Comparison of ENCODE assay signal across 8 mouse cellular contexts in the genomic region with DNA sequence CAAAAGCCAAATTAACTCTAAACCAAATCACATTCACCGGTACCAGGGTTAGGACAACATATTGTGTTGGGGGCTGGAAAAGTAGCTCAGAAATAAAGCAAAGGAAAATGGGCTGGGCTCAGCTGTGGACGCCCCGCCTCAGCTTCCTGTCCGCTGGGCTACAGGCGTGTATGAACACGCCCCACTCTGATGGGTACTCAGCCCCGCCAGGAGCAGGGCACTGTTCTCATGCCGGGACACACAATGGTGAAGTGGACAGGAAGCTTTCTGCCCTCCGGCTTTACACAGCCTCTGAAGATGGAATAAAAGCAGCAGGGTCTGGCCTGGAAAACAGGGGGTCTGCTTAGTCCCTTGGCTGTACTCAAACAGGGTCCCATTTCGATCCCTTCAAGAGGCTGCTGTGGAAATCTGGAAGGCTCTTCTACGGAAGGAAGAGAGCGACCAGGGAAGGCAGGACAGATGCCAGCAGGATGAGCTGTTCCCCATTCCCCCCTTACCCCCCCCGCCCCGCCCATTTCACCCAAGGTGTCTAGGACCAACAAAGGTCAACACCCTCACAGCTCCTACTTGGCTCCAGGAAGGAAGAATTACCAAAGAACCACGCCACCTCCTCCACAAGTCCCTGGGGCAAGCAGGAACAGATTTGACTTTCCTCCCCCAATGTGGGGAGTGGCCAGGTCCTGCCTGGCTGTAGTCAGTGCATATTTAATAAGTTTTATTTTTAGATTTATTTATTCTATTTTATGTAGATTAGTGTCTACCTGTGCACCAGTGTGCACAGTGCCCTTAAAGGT. TPM values are rescaled to one million over a fixed set of nuclear protein-coding genes. Genes with fewer than 3 reads are reported as not detected.
A peak's percentile ranks its signal among the peaks of the same experiment; 100 is the strongest.
DNase-seq lines count a peak whose midpoint lies in the region; ATAC-seq lines count a peak whose summit lies in the region.

No protein-coding gene starts in this region.

- peaks cover 15% of the 10 kb centered on the region for H3K4me1 ChIP-seq in forebrain, embryonic 11.5 days (replicated peaks; ENCODE audit: control insufficient read depth, insufficient read depth, low read length)
- peaks cover 11% of the 10 kb centered on the region for H3K4me1 ChIP-seq in forebrain, embryonic 14.5 days (ENCODE audit: control insufficient read depth, insufficient read depth, low read length)
- peaks cover 47% of the 10 kb centered on the region for H3K4me1 ChIP-seq in embryonic facial prominence, embryonic 14.5 days (ENCODE audit: control insufficient read depth, insufficient read depth, low read length)
- H3K4me1 ChIP-seq in kidney, embryonic 16.5 days (ENCODE audit: insufficient read depth, low read length) = peaks cover 78% of the 10 kb centered on the region

- no peaks in the 10 kb centered on the region for H3K36me3 ChIP-seq in forebrain, embryonic 11.5 days (ENCODE audit: control insufficient read depth, insufficient read depth, low read length)
- H3K36me3 ChIP-seq in forebrain, embryonic 14.5 days (ENCODE audit: control insufficient read depth, insufficient read depth, low read length) = no peaks in the 10 kb centered on the region
- H3K36me3 ChIP-seq in embryonic facial prominence, embryonic 14.5 days (ENCODE audit: control insufficient read depth, insufficient read depth, low read length) = no peaks in the 10 kb centered on the region
- no peaks in the 10 kb centered on the region for H3K36me3 ChIP-seq in kidney, embryonic 16.5 days (ENCODE audit: insufficient read depth, low read length)

- 62% methylated on average over 15 of the region's 15 CpGs for WGBS in forebrain, embryonic 11.5 days
- WGBS in forebrain, embryonic 14.5 days = 56% methylated on average over 15 of the region's 15 CpGs
- WGBS in embryonic facial prominence, embryonic 14.5 days = 41% methylated on average over 15 of the region's 15 CpGs
- 37% methylated on average over 13 of the region's 15 CpGs for WGBS in kidney, embryonic 16.5 days

- H3K4me3 ChIP-seq in forebrain, embryonic 11.5 days (ENCODE audit: low read depth, low read length) = no peak overlapping the region
- no peak overlapping the region for H3K4me3 ChIP-seq in forebrain, embryonic 14.5 days (ENCODE audit: low read depth, low read length)
- no peak overlapping the region for H3K4me3 ChIP-seq in embryonic facial prominence, embryonic 14.5 days (ENCODE audit: low read depth, low read length)
- H3K4me3 ChIP-seq in kidney, embryonic 16.5 days (ENCODE audit: low read length) = 0 out of 2 replicates have a peak overlapping the region, but pooled peaks have one; percentile 4

- 0 out of 2 replicates have a peak overlapping the region, but pooled peaks have one; percentile 25 for H3K27ac ChIP-seq in forebrain, embryonic 11.5 days (ENCODE audit: low read depth, low read length)
- no peak overlapping the region for H3K27ac ChIP-seq in forebrain, embryonic 14.5 days (ENCODE audit: low read depth, low read length)
- H3K27ac ChIP-seq in embryonic facial prominence, embryonic 14.5 days (replicated peaks; ENCODE audit: low read depth, low read length) = peak overlapping the region; percentile 65
- peak overlapping the region; percentile 72 for H3K27ac ChIP-seq in kidney, embryonic 16.5 days (ENCODE audit: low read length)

- H3K4me2 ChIP-seq in forebrain, embryonic 11.5 days (ENCODE audit: low read depth, low read length, severe bottlenecking) = 0 out of 2 replicates have a peak overlapping the region, but pooled peaks have one; percentile 15
- H3K4me2 ChIP-seq in forebrain, embryonic 14.5 days (ENCODE audit: low read length) = no peak overlapping the region
- 0 out of 2 replicates have a peak overlapping the region, but pooled peaks have one; percentile 4 for H3K4me2 ChIP-seq in embryonic facial prominence, embryonic 14.5 days (ENCODE audit: low read depth, low read length)
- peak overlapping the region; percentile 33 for H3K4me2 ChIP-seq in kidney, embryonic 16.5 days (replicated peaks; ENCODE audit: low read depth, low read length)

- no peaks in the 10 kb centered on the region for H3K27me3 ChIP-seq in forebrain, embryonic 11.5 days (ENCODE audit: control insufficient read depth, insufficient read depth, low read length)
- H3K27me3 ChIP-seq in forebrain, embryonic 14.5 days (replicated peaks; ENCODE audit: control insufficient read depth, insufficient read depth, low read length) = no peaks in the 10 kb centered on the region
- H3K27me3 ChIP-seq in embryonic facial prominence, embryonic 14.5 days (replicated peaks; ENCODE audit: control insufficient read depth, insufficient read depth, low read length) = no peaks in the 10 kb centered on the region
- H3K27me3 ChIP-seq in kidney, embryonic 16.5 days (ENCODE audit: insufficient read depth, low read length) = no peaks in the 10 kb centered on the region

- no peak for DNase-seq in forebrain, embryonic 11.5 days (ENCODE audit: low spot score)
- no peak for DNase-seq in forebrain, embryonic 14.5 days (ENCODE audit: low spot score)
- peak; percentile 55 for DNase-seq in embryonic facial prominence, embryonic 14.5 days (ENCODE audit: low spot score)
- DNase-seq in lung, postnatal 4 days = peak; percentile 72 to 82
- DNase-seq in layer of hippocampus, adult 18-20 months (ENCODE audit: low spot score in 2 of 2) = no peak
- DNase-seq in left cerebral cortex, adult 11 months (ENCODE audit: low spot score) = no peak
- DNase-seq in ovary, postnatal 36 days (ENCODE audit: low spot score) = no peak

- no peak for ATAC-seq in forebrain, embryonic 11.5 days (replicated peaks; ENCODE audit: low FRiP score)
- no peak for ATAC-seq in forebrain, embryonic 14.5 days
- peak; percentile 48; the same call in 1 of the 2 replicates for ATAC-seq in embryonic facial prominence, embryonic 14.5 days (ENCODE audit: low read depth)
- ATAC-seq in kidney, embryonic 16.5 days (ENCODE audit: low FRiP score, low TSS enrichment) = peak; percentile 69

- H3K9ac ChIP-seq in forebrain, embryonic 11.5 days (ENCODE audit: low read length) = peak overlapping the region; percentile 8; the same call in 1 of the 2 replicates
- no peak overlapping the region for H3K9ac ChIP-seq in forebrain, embryonic 14.5 days (ENCODE audit: low read length)
- H3K9ac ChIP-seq in embryonic facial prominence, embryonic 14.5 days (ENCODE audit: low read depth, low read length) = no peak overlapping the region
- H3K9ac ChIP-seq in kidney, embryonic 16.5 days (replicated peaks; ENCODE audit: low read length) = peak overlapping the region; percentile 23; the same call in 1 of the 2 replicates

- H3K9me3 ChIP-seq in forebrain, embryonic 11.5 days (ENCODE audit: control insufficient read depth, low read length) = no peaks in the 10 kb centered on the region
- H3K9me3 ChIP-seq in forebrain, embryonic 14.5 days (replicated peaks; ENCODE audit: control insufficient read depth, low read length) = no peaks in the 10 kb centered on the region
- H3K9me3 ChIP-seq in embryonic facial prominence, embryonic 14.5 days (ENCODE audit: control insufficient read depth, low read length) = no peaks in the 10 kb centered on the region
- H3K9me3 ChIP-seq in kidney, embryonic 16.5 days (ENCODE audit: low read length) = no peaks in the 10 kb centered on the region

RNA-seq across cellular contexts. Expression of gene Ptk7, which starts 19.4 kb away (rescaled TPM):
- polyA plus RNA-seq in forebrain, embryonic 11.5 days (2014; fragmentation: Nextera tagmentation; extraction: Ambion mirVana) = 40.8 and 43.3 TPM in 2 replicates
- 15.3 and 19.0 TPM in 2 replicates for polyA plus RNA-seq in forebrain, embryonic 14.5 days (2014; fragmentation: Nextera tagmentation; extraction: Ambion mirVana)
- polyA plus RNA-seq in embryonic facial prominence, embryonic 14.5 days (2014; fragmentation: Nextera tagmentation; extraction: Ambion mirVana) = 68.0 and 90.7 TPM in 2 replicates
- 153 and 157 TPM in 2 replicates for polyA plus RNA-seq in kidney, embryonic 16.5 days (2015; fragmentation: Nextera tagmentation; extraction: Ambion mirVana)
- 1 to 10 TPM; 8.0 to 9.0 TPM for total RNA-seq in layer of hippocampus, adult 18-20 months (2021)

RNA-seq across cellular contexts. Expression of gene Klc4, which starts 35.9 kb away (rescaled TPM):
- 34.9 and 35.8 TPM in 2 replicates for polyA plus RNA-seq in forebrain, embryonic 11.5 days (2014; fragmentation: Nextera tagmentation; extraction: Ambion mirVana)
- polyA plus RNA-seq in forebrain, embryonic 14.5 days (2014; fragmentation: Nextera tagmentation; extraction: Ambion mirVana) = 34.7 and 38.8 TPM in 2 replicates
- polyA plus RNA-seq in embryonic facial prominence, embryonic 14.5 days (2014; fragmentation: Nextera tagmentation; extraction: Ambion mirVana) = 15.8 and 20.3 TPM in 2 replicates
- 49.7 and 58.0 TPM in 2 replicates for polyA plus RNA-seq in kidney, embryonic 16.5 days (2015; fragmentation: Nextera tagmentation; extraction: Ambion mirVana)
- total RNA-seq in layer of hippocampus, adult 18-20 months (2021) = 10 to 100 TPM; 22.4 to 22.6 TPM

RNA-seq across cellular contexts. Expression of gene Mrpl2, which starts 36.1 kb away (rescaled TPM):
- polyA plus RNA-seq in forebrain, embryonic 11.5 days (2014; fragmentation: Nextera tagmentation; extraction: Ambion mirVana) = 111 and 117 TPM in 2 replicates
- polyA plus RNA-seq in forebrain, embryonic 14.5 days (2014; fragmentation: Nextera tagmentation; extraction: Ambion mirVana) = 83.3 and 108 TPM in 2 replicates
- 91.8 and 100 TPM in 2 replicates for polyA plus RNA-seq in embryonic facial prominence, embryonic 14.5 days (2014; fragmentation: Nextera tagmentation; extraction: Ambion mirVana)
- 118 and 123 TPM in 2 replicates for polyA plus RNA-seq in kidney, embryonic 16.5 days (2015; fragmentation: Nextera tagmentation; extraction: Ambion mirVana)
- 10 to 100 TPM; 53.1 to 60.7 TPM for total RNA-seq in layer of hippocampus, adult 18-20 months (2021)

RNA-seq across cellular contexts. Expression of gene Cul7, which starts 40.2 kb away (rescaled TPM):
- polyA plus RNA-seq in forebrain, embryonic 11.5 days (2014; fragmentation: Nextera tagmentation; extraction: Ambion mirVana) = 34.4 and 34.9 TPM in 2 replicates
- 28.3 and 30.2 TPM in 2 replicates for polyA plus RNA-seq in forebrain, embryonic 14.5 days (2014; fragmentation: Nextera tagmentation; extraction: Ambion mirVana)
- polyA plus RNA-seq in embryonic facial prominence, embryonic 14.5 days (2014; fragmentation: Nextera tagmentation; extraction: Ambion mirVana) = 48.5 and 50.1 TPM in 2 replicates
- 62.2 and 68.2 TPM in 2 replicates for polyA plus RNA-seq in kidney, embryonic 16.5 days (2015; fragmentation: Nextera tagmentation; extraction: Ambion mirVana)
- 10 to 100 TPM; 18.9 to 20.2 TPM for total RNA-seq in layer of hippocampus, adult 18-20 months (2021)

RNA-seq across cellular contexts. Expression of gene Srf, which starts 53.9 kb away (rescaled TPM):
- polyA plus RNA-seq in forebrain, embryonic 11.5 days (2014; fragmentation: Nextera tagmentation; extraction: Ambion mirVana) = 5.0 and 5.2 TPM in 2 replicates
- 4.6 and 4.7 TPM in 2 replicates for polyA plus RNA-seq in forebrain, embryonic 14.5 days (2014; fragmentation: Nextera tagmentation; extraction: Ambion mirVana)
- polyA plus RNA-seq in embryonic facial prominence, embryonic 14.5 days (2014; fragmentation: Nextera tagmentation; extraction: Ambion mirVana) = 10.5 and 14.0 TPM in 2 replicates
- polyA plus RNA-seq in kidney, embryonic 16.5 days (2015; fragmentation: Nextera tagmentation; extraction: Ambion mirVana) = 8.2 and 9.3 TPM in 2 replicates
- 10 to 100 TPM; 80.8 to 89.0 TPM for total RNA-seq in layer of hippocampus, adult 18-20 months (2021)

Comparison
In these comparisons a context has a peak if more than half of its experiments do, and no peak if none do; other contexts are left out.
1. H3K9ac ChIP-seq: peak in forebrain, embryonic 11.5 days (single experiment) and kidney, embryonic 16.5 days (single experiment); none in forebrain, embryonic 14.5 days (single experiment) and embryonic facial prominence, embryonic 14.5 days (single experiment).
2. ATAC-seq: peak in embryonic facial prominence, embryonic 14.5 days (single experiment) and kidney, embryonic 16.5 days (single experiment); none in forebrain, embryonic 11.5 days (single experiment) and forebrain, embryonic 14.5 days (single experiment).
3. DNase-seq: peak in embryonic facial prominence, embryonic 14.5 days (single experiment) and lung, postnatal 4 days (2 of 2); none in forebrain, embryonic 11.5 days (single experiment), forebrain, embryonic 14.5 days (single experiment), layer of hippocampus, adult 18-20 months (0 of 2), left cerebral cortex, adult 11 months (single experiment) and ovary, postnatal 36 days (single experiment).